Comparison of ENCODE assay signal across 25 mouse cellular contexts in genomic region chr11:113223756-113224323, GRCm38 (mm10).
DNase-seq lines count a peak whose midpoint lies in the region; ATAC-seq lines count a peak whose summit lies in the region.
"Had no signal": no experiment of that assay in that cellular context is flagged by ENCODE, and none has a peak within 500 bp of the region (broad histone marks: within the 10 kb centered on the region; RNA-seq: fewer than 3 reads in every experiment).

No protein-coding gene starts in this region.

- peaks cover 30% of the 10 kb centered on the region for H3K4me1 ChIP-seq in hindbrain, embryonic 10.5 days (replicated peaks)
- peaks cover 13% of the 10 kb centered on the region for H3K4me1 ChIP-seq in hindbrain, embryonic 14.5 days (replicated peaks; ENCODE audit: control insufficient read depth, insufficient read depth, low read length)
- H3K4me1 ChIP-seq in intestine, embryonic 15.5 days (replicated peaks), result peaks cover 17% of the 10 kb centered on the region
- 0 out of 2 replicates have a peak, but pooled peaks cover 3% of the 10 kb centered on the region for H3K4me1 ChIP-seq in stomach, embryonic 16.5 days (ENCODE audit: control insufficient read depth, insufficient read depth, low read length)
- H3K4me1 ChIP-seq: heart, embryonic 15.5 days; liver, embryonic 13.5 days; megakaryocyte, embryonic 14.5 days had no signal

- H3K36me3 ChIP-seq in hindbrain, embryonic 10.5 days, result no peaks in the 10 kb centered on the region
- no peaks in the 10 kb centered on the region for H3K36me3 ChIP-seq in hindbrain, embryonic 14.5 days (replicated peaks; ENCODE audit: control insufficient read depth, insufficient read depth)
- no peaks in the 10 kb centered on the region for H3K36me3 ChIP-seq in intestine, embryonic 15.5 days
- no peaks in the 10 kb centered on the region for H3K36me3 ChIP-seq in stomach, embryonic 16.5 days (ENCODE audit: control insufficient read depth, insufficient read depth, low read length)
- H3K36me3 ChIP-seq: embryonic facial prominence, embryonic 15.5 days; forebrain, embryonic 10.5 days; G1E; heart, embryonic 15.5 days; hindbrain, embryonic 13.5 days; liver, embryonic 13.5 days had no signal

- no peak overlapping the region for H3K4me3 ChIP-seq in hindbrain, embryonic 10.5 days
- H3K4me3 ChIP-seq in hindbrain, embryonic 14.5 days (replicated peaks; ENCODE audit: low read length), result no peak overlapping the region
- no peak overlapping the region for H3K4me3 ChIP-seq in intestine, embryonic 15.5 days (replicated peaks)
- H3K4me3 ChIP-seq in stomach, embryonic 16.5 days (replicated peaks; ENCODE audit: low read length), result no peak overlapping the region
- H3K4me3 ChIP-seq: embryonic facial prominence, embryonic 15.5 days; forebrain, embryonic 10.5 days; heart, adult 2 months; heart, embryonic 15.5 days; hindbrain, embryonic 13.5 days; liver, embryonic 13.5 days had no signal

- H3K27me3 ChIP-seq in hindbrain, embryonic 10.5 days (ENCODE audit: insufficient read depth, poor library complexity, severe bottlenecking), result peaks cover 10% of the 10 kb centered on the region
- H3K27me3 ChIP-seq in hindbrain, embryonic 14.5 days (ENCODE audit: control insufficient read depth, insufficient read depth, low read length), result no peaks in the 10 kb centered on the region
- no peaks in the 10 kb centered on the region for H3K27me3 ChIP-seq in intestine, embryonic 15.5 days (replicated peaks)
- no peaks in the 10 kb centered on the region for H3K27me3 ChIP-seq in stomach, embryonic 16.5 days (ENCODE audit: control insufficient read depth, insufficient read depth, low read length)
- H3K27me3 ChIP-seq: embryonic facial prominence, embryonic 15.5 days; heart, embryonic 15.5 days; hindbrain, embryonic 13.5 days; liver, embryonic 13.5 days had no signal

- no peak overlapping the region for H3K9ac ChIP-seq in hindbrain, embryonic 14.5 days
- H3K9ac ChIP-seq in intestine, embryonic 15.5 days, result peak overlapping the region; percentile 22; the same call in 1 of the 2 replicates
- H3K9ac ChIP-seq in stomach, embryonic 16.5 days (ENCODE audit: low read length), result no peak overlapping the region
- H3K9ac ChIP-seq: embryonic facial prominence, embryonic 15.5 days; heart, embryonic 15.5 days; hindbrain, embryonic 13.5 days; liver, embryonic 13.5 days had no signal

- no peaks in the 10 kb centered on the region for H3K9me3 ChIP-seq in hindbrain, embryonic 10.5 days
- H3K9me3 ChIP-seq in hindbrain, embryonic 14.5 days (ENCODE audit: control insufficient read depth, low read length), result no peaks in the 10 kb centered on the region
- H3K9me3 ChIP-seq in intestine, embryonic 15.5 days, result no peaks in the 10 kb centered on the region
- H3K9me3 ChIP-seq in stomach, embryonic 16.5 days (replicated peaks; ENCODE audit: control insufficient read depth, low read length), result no peaks in the 10 kb centered on the region
- H3K9me3 ChIP-seq: embryonic facial prominence, embryonic 15.5 days; heart, embryonic 15.5 days; hindbrain, embryonic 13.5 days; liver, embryonic 13.5 days had no signal

- no peak for ATAC-seq in hindbrain, embryonic 14.5 days (ENCODE audit: low FRiP score)
- ATAC-seq in intestine, embryonic 15.5 days, result peak; percentile 86
- ATAC-seq in stomach, embryonic 16.5 days (ENCODE audit: insufficient read depth, low FRiP score), result peak; percentile 47
- no peak for ATAC-seq in megakaryocyte, adult 5-6 weeks (ENCODE audit: poor library complexity, severe bottlenecking)
- ATAC-seq: CD4-positive, CD25-positive, alpha-beta regulatory T cell, adult 4 months; lung, postnatal 0 days had no signal

- H3K4me2 ChIP-seq in hindbrain, embryonic 14.5 days (replicated peaks), result no peak overlapping the region
- peak overlapping the region; percentile 47 for H3K4me2 ChIP-seq in intestine, embryonic 15.5 days (replicated peaks)
- H3K4me2 ChIP-seq in stomach, embryonic 16.5 days (ENCODE audit: low read depth, low read length), result no peak overlapping the region
- H3K4me2 ChIP-seq: embryonic facial prominence, embryonic 15.5 days; heart, embryonic 15.5 days; hindbrain, embryonic 13.5 days; liver, embryonic 13.5 days had no signal

- 75% methylated on average over 4 of the region's 4 CpGs for WGBS in hindbrain, embryonic 10.5 days
- WGBS in hindbrain, embryonic 14.5 days, result 58% methylated on average over 4 of the region's 4 CpGs
- 14% methylated on average over 4 of the region's 4 CpGs for WGBS in intestine, embryonic 15.5 days
- 33% methylated on average over 4 of the region's 4 CpGs for WGBS in stomach, embryonic 16.5 days

- H3K27ac ChIP-seq in hindbrain, embryonic 10.5 days, result 0 out of 2 replicates have a peak overlapping the region, but pooled peaks have one; percentile 25
- H3K27ac ChIP-seq in hindbrain, embryonic 14.5 days, result no peak overlapping the region
- H3K27ac ChIP-seq in intestine, embryonic 15.5 days, result peak overlapping the region; percentile 80
- H3K27ac ChIP-seq in stomach, embryonic 16.5 days (ENCODE audit: low read length), result no peak overlapping the region
- H3K27ac ChIP-seq: embryonic facial prominence, embryonic 15.5 days; forebrain, embryonic 10.5 days; heart, adult 2 months; heart, embryonic 15.5 days; hindbrain, embryonic 13.5 days; liver, embryonic 13.5 days had no signal

- DNase-seq in hindbrain, embryonic 10.5 days (ENCODE audit: low spot score), result no peak
- no peak for DNase-seq in hindbrain, embryonic 14.5 days (ENCODE audit: low spot score)
- peak; percentile 31 for DNase-seq in ovary, adult 18-20 months (ENCODE audit: low spot score)
- no peak for DNase-seq in ovary, postnatal 10 days (ENCODE audit: low spot score)
- no peak for DNase-seq in liver
- DNase-seq: cerebellum, adult 9-10 months; embryo, embryonic 11 days; gastrocnemius, postnatal 10 days; heart, adult 2 months; kidney, adult 8-10 months; layer of hippocampus, postnatal 36 days; liver, embryonic 13.5 days; right cerebral cortex, postnatal 14 days; thymus, adult 2 months had no signal

Comparison
In these comparisons a context has a peak if more than half of its experiments do, and no peak if none do; other contexts are left out.
1. H3K27ac ChIP-seq: peak in hindbrain, embryonic 10.5 days (single experiment) and intestine, embryonic 15.5 days (single experiment); none in hindbrain, embryonic 14.5 days (single experiment) and stomach, embryonic 16.5 days (single experiment).
2. ATAC-seq: peak in intestine, embryonic 15.5 days (single experiment) and stomach, embryonic 16.5 days (single experiment); none in hindbrain, embryonic 14.5 days (single experiment) and megakaryocyte, adult 5-6 weeks (single experiment).